Mouse (Mus musculus) heart, postnatal 4 days (tissue): ENCODE results near the gene Dalrd3. TPM values are rescaled to one million over a fixed set of nuclear protein-coding genes. Genes with fewer than 3 reads are reported as not detected.

Experiments used
- DNase-seq: peaks from one replicate; pipeline ENCODE4 v3.0.0; 2021
- total RNA-seq, 2 experiments: library from RNA; stranded (reverse); gene quantifications; 2 replicates each; pipeline ENCODE4 v1.2.3; 2021

Dalrd3 gene
- 10 to 100 TPM; 20.6 to 21.6 TPM for total RNA-seq

DNA sequence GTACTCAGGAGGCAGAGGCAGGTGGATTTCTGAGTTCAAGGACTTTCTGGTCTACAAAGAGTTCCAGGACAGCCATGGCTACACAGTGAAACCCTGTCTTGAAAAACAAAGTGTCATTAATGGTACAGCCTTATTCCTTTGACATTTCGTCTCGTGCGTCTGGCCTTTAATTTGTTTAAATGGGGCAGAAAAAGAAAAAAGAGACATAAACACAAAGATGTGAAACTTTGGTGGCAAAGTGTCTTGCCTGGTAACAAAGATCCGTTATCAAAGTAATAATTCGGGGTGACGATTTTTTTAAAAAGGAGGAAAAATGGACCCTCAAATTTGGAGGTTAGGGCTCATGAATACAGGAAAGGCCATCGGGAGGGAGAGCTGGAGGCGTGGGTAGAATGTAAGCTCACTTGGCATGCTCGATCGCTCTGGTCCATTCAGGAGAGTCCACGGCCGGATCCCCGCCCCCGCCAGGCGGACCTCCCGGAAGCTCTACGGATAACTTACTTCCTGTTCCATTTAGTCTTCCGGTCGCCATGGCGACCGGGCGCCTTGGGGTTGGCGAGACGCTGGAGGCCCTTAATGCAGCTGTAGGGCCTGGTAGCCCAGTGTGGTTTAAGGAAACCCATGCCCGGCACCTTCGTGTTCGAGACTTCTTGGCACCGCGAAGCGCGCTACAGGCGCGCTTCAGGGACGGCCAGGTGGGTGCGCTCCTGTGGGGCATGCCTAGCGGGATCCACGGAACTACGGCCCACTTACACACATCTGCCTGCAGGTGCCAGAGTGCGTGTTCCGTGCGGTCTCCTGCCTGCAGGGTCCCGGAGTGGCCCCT lies at the start of gene Dalrd3:
Dalrd3 (plus strand) TSS at position 506 of the 826 bp plus-strand sequence.
- DNase-seq, result peak; percentile 92

DNA sequence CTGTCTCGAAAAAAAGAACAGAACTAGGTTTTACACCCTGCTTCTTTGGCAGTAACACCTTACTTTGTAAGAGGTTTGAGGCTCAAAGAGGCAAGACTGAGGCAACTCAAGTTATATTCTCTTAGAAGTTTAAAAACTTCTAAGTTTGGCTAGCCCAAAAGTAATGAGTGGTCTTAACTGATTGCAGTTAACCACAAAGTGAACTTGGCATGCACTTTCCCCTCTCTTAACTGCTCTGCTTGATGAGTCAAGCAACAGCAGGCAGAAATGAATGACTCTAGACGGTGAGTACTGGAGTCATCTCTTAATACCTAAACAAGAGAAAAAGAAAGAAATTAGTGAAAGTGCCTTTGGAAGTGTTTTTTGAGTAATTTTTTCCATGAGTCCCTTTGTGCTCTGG lies 48.1 kb upstream of the Dalrd3 start:
- no peak for DNase-seq

DNA sequence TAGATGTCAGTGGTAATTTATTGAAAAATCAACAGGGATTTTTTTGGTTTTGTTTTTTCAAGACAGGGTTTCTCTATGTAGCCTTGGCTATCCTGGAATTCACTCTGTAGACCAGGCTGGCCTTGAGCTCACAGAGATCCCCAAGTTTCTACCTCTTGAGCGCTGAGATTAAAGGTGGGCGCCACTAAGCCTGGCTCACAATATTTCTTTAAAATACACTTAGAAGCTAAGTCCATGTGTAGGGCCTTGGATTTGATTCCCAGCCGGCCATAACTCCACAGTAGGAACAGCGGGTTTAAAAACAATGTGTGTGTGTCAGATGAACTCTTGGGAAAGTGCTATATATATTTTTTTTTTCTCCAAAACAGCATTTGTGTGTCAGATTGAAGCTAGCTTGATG lies 46.3 kb upstream of the Dalrd3 start:
- DNase-seq, result no peak

DNA sequence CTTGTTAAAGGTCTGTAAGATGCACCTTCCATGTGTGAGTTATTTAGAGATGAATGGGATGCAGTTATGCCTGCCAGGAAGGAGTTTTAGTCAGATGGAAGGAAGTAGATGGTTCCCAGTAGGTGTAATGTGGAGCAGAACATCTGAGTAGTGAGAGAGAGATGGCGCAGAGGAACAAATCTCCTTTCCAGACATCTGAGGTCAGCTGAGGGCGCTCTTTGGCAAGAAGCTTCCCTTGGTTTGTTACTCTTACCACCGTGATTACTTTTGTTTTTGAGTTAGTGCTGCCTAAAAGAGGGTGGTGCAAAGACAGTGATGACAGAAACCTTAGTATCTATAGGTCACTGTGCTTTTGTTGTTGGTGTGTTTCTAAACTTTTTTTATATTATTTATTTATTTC lies 44.3 kb upstream of the Dalrd3 start:
- DNase-seq, result no peak

DNA sequence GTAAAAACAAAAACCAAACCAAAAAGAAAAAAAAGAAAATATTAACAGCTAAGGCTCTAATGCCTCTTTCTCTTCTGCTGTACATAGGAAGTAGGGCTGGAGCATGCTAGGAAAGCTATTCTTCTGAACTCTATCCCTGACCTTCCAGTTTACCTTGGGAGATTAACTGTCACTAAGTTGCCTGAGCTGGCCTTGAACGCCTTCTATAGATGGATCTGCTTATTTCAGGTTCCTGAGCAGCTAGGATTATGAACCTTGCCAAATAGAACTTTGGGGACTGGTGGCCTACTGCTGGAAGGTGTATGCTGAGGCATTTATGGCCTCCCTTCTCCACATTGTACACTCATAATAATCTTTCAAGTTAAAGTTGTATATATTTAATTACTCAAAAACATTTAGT lies 38.7 kb upstream of the Dalrd3 start:
- DNase-seq, result no peak

DNA sequence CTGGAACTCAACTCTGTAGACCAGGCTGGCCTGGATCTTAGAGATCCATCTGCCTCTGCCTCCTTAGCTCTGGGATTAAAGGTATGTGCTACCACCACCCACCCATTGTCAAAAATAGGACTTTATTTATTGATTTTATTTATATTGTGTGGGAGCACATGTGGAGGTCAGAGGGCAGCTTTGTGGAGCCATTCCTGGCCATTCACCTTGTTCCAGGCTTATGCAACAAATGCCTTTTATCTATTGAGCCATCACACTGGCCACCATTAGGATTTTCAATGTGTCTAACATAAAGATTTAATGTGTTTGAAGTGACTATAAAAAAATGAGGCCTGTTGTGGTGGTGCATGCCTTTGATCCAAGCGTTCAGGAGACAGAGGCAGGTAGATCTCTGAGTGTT lies 38.2 kb upstream of the Dalrd3 start:
- DNase-seq, result no peak

DNA sequence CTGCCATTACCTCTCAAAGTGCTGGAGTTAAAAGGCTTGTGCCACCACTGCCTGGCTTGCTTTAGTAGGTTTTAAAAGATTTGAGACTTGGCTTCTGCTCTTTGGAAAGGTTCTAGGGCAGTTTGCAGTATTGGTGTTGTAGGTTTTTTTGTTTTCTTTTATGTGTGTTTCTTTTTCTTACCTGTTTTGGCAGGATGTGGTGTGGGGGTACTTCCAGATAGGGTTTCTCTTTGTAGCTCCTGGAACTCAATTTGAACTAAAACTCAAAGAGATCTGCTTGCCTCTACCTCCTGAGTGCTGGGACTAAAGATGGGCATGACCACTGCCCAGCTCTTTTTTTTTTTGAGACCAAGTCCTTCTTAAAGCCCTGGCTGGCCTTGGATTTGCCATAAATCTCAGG lies 28.8 kb upstream of the Dalrd3 start:
- DNase-seq, result no peak

DNA sequence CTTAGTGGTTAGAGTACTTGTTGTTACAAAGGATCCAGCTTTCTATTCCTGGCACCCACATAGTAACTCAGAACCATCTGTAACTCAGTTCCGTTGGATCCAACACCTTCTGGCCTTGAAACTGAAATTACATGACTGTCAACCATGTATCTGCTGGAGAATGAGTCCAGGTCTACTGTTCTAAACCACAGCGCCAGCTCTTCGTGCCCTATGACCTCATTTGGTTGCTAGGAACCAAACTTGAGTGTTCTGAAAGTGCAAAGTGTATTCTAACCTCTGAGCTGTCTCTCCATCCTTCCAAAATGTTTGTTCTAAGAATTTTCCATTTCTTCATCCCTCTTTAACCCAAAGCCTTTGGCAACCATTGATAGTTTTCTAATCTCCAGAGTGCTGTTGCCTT lies 23.7 kb upstream of the Dalrd3 start:
- DNase-seq, result no peak

DNA sequence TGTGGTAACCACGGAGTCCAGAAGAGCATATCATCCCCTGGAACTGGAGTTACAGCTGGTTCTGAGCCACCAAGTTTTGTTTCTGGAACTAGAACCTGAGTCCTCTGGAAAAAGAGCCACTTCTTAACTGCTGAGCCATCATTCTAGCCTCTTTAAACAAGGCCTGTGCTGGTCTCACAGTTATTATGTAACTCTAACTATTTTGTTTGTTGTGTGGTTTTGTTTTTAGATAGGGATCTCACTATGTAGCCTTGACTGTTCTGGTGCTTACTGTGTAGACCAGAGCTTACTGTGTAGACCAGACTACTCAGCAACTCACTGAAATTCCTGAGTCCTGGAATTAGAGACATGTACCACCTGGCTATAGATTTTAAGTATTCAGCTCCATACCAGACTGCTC lies 22.8 kb upstream of the Dalrd3 start:
- no peak for DNase-seq

DNA sequence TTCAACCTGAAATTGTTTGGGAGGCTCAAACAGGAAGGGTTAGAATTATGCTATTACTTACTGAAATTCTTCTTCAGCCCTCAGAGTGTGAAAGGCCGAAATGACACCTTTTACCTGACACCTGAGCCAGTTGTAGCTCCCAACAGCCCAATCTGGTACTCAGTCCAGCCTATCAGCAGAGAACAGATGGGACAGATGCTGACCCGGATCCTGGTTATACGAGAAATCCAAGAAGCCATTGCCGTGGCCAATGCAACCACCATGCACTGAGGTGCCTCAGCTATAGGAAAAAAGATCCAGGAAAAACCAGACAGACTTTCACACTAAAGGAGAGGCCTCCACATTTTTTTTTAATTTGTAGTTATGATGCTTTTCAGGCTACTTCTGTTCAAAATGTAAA lies 10.5 kb upstream of the Dalrd3 start:
- DNase-seq, result no peak

DNA sequence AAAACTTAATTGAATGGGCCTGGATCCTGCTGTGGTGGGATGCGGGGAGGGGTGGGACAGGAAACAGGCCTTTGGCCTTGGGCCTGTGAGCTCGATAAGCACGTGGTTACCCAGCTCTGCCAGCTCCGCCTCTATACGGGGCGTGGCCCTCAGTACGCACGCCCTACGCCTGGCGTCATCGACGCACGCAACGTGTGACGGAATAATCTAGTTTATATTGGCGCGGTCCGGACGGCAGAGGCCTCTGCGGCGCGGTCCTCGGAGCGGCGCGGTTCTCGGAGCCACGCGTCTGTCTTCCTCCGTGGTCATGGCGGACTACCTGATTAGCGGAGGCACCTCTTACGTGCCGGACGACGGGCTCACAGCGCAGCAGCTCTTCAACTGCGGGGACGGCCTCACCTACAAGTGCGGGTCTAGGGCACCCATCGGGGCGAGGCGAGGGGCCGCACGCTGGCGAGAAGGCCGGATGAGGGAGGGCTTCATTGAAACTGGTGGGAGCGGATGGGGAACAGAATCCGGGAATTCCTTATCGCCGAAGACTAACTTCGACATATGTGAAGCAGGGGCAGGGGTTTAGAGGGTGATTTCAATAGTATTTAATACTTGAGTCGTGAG lies 9.4 kb upstream of the Dalrd3 start, which contains the start of gene Impdh2:
Impdh2 (plus strand) TSS at position 60 of the 615 bp plus-strand sequence.
- DNase-seq, result peak; percentile 96

DNA sequence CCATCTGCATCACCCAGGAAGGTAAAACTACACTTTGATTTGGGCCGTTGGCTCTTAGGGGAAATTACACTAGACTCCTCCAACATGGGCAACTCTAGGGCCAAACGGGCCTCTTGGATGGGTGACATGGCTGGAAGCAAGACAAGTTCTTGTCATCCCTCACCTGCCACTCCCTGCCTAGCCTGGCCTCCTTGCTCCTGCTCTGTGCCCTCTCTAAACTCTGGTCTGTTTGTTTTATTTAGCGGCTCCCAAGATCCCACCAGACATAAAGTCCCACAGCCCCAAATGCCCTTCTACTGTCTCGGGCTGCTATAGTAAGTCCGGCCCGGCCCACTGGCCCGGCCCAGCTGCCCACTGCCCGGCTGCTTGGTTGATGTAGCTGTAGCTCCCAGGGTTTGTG lies 6.0 kb upstream of the Dalrd3 start:
- DNase-seq, result no peak

DNA sequence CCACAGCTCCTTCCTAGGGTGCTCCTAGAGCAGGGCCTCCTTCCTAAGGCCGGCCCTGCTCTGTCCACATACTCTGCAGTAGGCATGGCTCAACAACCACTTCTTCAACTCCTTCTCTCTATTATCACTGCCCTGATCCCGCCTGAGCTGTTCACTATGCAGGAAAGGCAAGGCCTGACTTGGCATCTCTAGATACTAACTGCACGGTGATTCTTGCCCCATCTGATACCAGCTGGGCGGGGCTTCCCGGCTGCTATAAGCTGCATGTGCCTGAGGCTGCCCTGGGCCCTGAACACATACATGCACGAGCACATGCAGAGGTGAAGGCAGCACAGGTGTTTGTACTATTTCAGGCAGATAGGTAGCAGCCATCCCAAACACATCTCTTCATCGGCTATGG lies 5.6 kb upstream of the Dalrd3 start:
- DNase-seq, result no peak

DNA sequence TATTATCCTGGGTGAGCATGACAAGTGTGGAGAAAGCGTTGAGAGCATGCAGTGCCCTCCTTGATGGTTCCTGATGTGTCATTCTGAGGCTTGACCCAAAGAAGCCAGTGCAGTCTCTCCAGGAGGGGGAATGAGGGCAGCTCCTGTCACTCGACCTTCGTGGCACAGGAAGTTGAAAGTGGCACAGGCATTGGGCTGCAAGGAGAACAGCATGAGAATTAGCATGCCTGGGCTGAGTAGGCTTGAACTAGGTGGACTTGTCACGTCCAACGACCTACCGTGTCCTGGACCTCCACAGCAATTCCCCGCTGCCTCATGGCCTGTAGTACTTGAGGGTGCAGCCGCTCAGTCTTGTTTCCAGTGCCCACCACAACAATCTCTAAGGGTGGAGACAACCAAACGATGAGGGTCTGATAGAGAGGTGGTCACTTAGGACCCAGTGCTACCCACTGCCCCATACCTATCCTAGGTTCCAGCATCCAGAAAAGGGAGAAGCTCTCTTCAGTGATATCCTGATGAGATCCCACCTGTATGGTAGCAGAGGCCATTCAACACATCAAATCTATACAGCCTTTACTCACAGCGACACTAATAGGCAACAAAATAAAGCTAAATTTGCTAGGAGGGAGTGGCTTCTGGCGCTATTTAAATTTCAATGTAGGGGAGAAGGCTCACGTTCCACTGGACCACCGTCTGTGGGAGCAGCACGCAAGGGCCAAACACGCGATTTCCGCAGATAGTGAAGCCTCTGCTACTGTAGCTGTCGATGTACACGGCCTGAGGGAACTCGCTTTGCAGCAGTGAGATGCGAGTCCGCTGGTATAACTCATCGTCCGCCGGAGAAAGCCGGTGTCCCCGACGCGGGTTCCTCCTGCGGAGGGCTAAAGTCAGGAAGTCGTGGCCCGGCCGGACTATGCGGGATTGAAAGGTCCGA lies 3.5 kb upstream of the Dalrd3 start:
- peak; percentile 45 for DNase-seq

DNA sequence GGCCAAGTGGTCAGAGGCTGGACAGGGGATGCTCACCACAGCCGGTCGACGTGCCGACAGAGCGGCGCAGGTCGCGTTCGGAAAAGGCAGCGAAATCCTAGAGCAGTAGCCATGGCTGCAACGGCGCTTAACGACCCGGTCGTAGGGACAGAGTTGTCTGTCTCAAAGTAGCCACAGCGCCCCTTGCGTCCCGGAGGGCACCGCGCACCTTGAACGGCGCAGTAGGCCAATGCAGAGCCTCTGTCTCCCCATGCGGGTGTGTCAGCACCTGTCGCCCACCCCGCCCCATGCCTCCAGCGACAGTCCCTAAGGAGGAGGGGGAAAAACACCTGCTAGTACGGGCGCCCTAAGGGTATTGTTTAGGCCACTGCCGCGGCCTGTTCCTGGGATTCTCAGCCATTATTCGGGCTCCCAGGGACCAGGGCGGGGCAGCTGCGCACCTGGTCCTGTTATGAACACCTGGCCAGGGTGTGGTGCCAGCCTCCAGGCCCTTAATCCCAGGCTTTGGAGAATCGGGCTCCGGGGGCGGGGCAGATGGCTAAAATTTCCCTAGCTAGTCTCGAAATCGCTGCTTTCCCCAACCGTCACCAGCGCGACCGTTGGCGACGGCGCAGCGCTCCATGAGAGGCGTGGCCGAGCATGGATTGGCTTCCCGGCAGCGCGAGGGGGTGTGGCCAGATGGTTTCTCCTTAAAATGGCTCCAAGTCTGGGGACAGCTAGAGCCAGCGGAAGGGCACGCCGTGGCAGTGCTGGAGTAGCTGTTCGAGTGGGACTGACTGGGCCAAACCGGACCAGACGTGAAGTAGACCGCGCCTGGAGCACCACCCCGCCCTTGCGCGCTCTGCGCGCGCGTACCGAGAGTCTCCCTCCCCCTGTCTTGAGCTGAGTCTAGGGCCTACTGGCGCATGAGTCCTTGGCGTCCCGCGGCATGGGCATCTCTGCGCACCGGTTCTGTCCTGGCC lies 2.6 kb upstream of the Dalrd3 start, which contains the start of gene Ndufaf3:
Ndufaf3 (minus strand) TSS at position 620 of the 962 bp plus-strand sequence.
- DNase-seq, result peak; percentile 97

DNA sequence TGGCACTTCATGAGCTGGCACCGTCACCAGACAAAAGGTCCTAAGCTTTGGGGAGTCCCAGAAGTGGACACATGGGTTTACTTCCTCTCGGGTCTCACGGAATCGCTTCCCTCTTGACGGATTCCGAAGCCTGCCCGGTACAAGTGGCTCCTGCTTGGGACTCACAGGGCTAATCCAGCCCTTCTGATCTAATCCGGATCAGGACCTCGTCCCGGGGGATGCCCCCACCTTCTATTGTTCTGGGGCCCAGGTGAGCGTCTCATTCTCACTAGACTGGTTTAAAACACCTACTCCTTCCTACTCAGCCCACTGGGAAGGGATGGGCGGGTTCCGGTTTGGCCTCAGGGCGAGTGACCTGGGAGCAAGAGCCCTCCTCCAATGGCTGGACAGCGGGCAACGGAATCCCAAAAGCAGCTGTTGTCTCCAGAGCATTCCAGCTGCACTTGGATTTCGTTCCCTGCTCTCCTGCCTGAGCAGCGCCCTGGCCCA lies 1.7 kb upstream of the Dalrd3 start:
- no peak for DNase-seq

DNA sequence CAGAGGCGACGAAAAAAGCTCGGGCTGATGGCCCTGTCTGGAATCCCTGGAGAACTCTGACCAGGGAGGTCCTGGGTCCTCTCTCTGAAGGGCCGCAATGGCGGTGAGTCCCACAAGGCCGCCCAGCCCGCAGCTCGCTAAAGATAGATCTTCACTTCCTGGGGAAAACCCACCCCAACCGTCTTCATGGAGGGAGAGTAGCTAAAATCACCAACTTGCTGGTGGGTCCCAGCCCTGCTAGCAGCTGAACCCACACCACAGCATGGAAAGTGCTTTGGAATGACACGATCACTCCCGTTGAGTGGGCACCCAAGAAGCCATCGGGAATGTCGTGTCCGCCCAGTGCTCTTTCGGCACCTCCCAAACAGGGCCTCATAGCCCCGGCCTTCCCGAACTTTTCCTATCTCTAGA lies 1.2 kb upstream of the Dalrd3 start:
- no peak for DNase-seq

DNA sequence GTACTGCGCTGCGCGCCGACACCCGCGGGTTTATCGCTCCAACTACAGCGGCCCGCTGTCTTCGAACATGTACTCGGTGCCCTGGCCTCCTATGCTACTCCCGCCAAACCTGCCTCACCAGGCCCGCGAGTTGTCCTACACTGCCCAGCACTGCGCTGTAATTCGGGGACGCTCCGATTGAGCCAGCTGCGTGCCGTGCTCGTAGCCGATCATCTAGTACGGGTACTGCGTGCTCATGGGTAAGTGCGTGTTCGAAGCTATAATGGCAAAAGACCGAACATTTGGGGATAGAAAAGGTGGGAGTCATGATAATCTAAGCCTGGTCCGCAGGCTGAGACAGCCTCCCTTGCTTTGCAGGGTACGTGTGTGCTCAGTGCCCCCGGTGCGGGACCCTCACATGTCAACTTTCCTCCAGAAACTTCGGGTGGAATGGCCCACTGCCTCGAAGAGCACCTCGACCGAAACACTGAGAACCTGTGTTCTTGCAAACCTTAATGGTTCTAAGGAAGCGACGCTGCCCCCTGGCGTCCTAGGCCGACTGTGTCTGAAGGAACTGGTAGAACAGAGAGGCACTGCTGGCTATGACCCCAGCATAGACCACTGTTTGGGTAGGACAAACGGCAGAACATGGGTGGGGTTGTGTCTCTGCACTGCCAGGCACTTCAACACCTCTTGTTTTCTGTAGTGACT lies 666 bp downstream of the Dalrd3 start:
- peak; percentile 87 for DNase-seq

DNA sequence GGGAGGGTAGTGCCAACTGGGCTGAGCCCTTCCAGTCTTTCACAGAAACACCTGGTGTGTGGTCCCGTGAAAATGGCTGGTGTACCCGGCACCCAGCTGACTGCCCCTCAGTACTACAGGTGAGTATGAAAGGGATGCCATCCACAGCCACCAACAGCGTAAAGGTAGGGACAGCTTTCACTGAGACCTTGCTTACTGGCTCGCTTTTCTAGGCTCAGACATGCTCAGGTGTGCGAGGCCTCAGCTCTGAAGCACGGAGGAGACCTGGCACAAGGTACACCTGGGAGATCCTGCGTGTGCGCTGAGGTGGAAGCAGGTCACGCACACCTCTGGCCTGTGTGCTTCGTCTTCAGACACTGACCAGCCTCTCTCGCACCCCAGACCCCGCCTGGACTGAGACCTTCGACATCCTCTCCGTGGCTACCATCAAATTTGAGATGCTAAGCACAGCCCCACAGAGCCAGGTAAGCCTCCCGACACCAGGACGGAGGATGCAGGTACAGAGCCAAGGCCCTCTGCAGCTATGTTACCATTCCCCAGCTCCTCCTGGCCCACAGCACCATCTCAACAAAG lies 1.8 kb downstream of the Dalrd3 start:
- DNase-seq, result no peak

DNA sequence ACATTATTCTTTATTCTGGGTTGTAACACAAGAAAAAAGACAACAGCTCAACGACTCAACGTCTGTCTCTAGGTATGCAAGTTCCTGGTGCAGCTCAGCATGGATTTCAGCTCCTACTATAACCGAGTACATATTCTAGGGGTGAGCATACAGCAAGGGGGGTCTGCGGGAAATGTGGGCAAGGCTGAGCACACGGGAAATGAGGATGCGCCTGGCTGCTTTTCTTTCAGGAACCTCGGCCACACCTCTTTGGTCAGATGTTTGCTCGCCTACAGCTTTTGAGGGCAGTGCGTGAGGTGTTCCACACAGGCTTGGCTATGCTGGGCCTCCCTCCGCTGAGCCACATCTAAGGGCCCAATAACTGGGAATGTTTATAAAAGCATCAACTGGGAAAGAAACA lies 2.6 kb downstream of the Dalrd3 start:
- DNase-seq, result no peak
